Mouse (Mus musculus): ENCODE measurements around the gene Atp13a2. TPM values are rescaled to one million over a fixed set of nuclear protein-coding genes. Genes with fewer than 3 reads are reported as not detected.
A peak's percentile ranks its signal among the peaks of the same experiment; 100 is the strongest.

The Atp13a2 gene
- polyA plus RNA-seq, 1 experiment from 2014 or later: 41.8 TPM

- H3K9ac ChIP-seq: no peak overlapping the region
- H3K4me3 ChIP-seq: no peak overlapping the region
- peak overlapping the region; percentile 29; the same call in 1 of the 2 replicates for H3K27ac ChIP-seq
- H3K36me3 ChIP-seq: peaks cover 25% of the 10 kb centered on the region
- no peak for ATAC-seq (ENCODE audit: low FRiP score, low read depth)
- no peak overlapping the region for H3K4me2 ChIP-seq (replicated peaks)
- H3K4me1 ChIP-seq: peaks cover 28% of the 10 kb centered on the region
- 78% methylated on average over 9 of the region's 9 CpGs for WGBS
- no peaks in the 10 kb centered on the region for H3K27me3 ChIP-seq
- H3K9me3 ChIP-seq: no peaks in the 10 kb centered on the region
These were observed 22.6 kb upstream of the Atp13a2 start for GRCm38 (mm10) chr4:140963941-140964597.

GRCm38 (mm10) chr4:140964620-140965019 is 22.1 kb upstream of the Atp13a2 start:
- H3K27ac ChIP-seq: peak overlapping the region; percentile 29; the same call in 1 of the 2 replicates
- H3K4me3 ChIP-seq: no peak overlapping the region
- no peaks in the 10 kb centered on the region for H3K27me3 ChIP-seq
- H3K9ac ChIP-seq: no peak overlapping the region
- no peak overlapping the region for H3K4me2 ChIP-seq (replicated peaks)
- peaks cover 30% of the 10 kb centered on the region for H3K36me3 ChIP-seq
- no peak for ATAC-seq (ENCODE audit: low FRiP score, low read depth)
- WGBS: 23% methylated on average over 7 of the region's 7 CpGs
- H3K4me1 ChIP-seq: peaks cover 28% of the 10 kb centered on the region
- no peaks in the 10 kb centered on the region for H3K9me3 ChIP-seq

GRCm38 (mm10) chr4:140967386-140968159 is 19.1 kb upstream of the Atp13a2 start:
- Histone ChIP-seq H3K27ac (no peak overlapping the region), H3K9ac (no peak overlapping the region), H3K4me3 (no peak overlapping the region), H3K9me3 (no peaks in the 10 kb centered on the region), H3K36me3 (peaks cover 59% of the 10 kb centered on the region), H3K4me1 (peaks cover 12% of the 10 kb centered on the region), H3K27me3 (no peaks in the 10 kb centered on the region), H3K4me2 (replicated peaks) (no peak overlapping the region)
- WGBS: 87% methylated on average over 11 of the region's 11 CpGs
- ATAC-seq (ENCODE audit: low FRiP score, low read depth): no peak

GRCm38 (mm10) chr4:140971691-140972090 is 15.0 kb upstream of the Atp13a2 start:
- H3K27ac ChIP-seq: no peak overlapping the region
- WGBS: 89% methylated on average over 13 of the region's 13 CpGs
- no peaks in the 10 kb centered on the region for H3K9me3 ChIP-seq
- no peaks in the 10 kb centered on the region for H3K27me3 ChIP-seq
- H3K36me3 ChIP-seq: peaks cover 93% of the 10 kb centered on the region
- no peak for ATAC-seq (ENCODE audit: low FRiP score, low read depth)
- H3K4me2 ChIP-seq (replicated peaks): no peak overlapping the region
- H3K4me1 ChIP-seq: no peaks in the 10 kb centered on the region
- no peak overlapping the region for H3K9ac ChIP-seq
- no peak overlapping the region for H3K4me3 ChIP-seq

- H3K36me3 ChIP-seq: peaks cover 99% of the 10 kb centered on the region
- H3K4me3 ChIP-seq: no peak overlapping the region
- 96% methylated on average over 6 of the region's 6 CpGs for WGBS
- no peaks in the 10 kb centered on the region for H3K4me1 ChIP-seq
- no peak overlapping the region for H3K9ac ChIP-seq
- no peaks in the 10 kb centered on the region for H3K9me3 ChIP-seq
- no peak for ATAC-seq (ENCODE audit: low FRiP score, low read depth)
- no peak overlapping the region for H3K4me2 ChIP-seq (replicated peaks)
- H3K27me3 ChIP-seq: no peaks in the 10 kb centered on the region
- H3K27ac ChIP-seq: no peak overlapping the region
These were observed 12.3 kb upstream of the Atp13a2 start for GRCm38 (mm10) chr4:140974408-140974807.

GRCm38 (mm10) chr4:140975356-140975755 is 11.3 kb upstream of the Atp13a2 start:
- Histone ChIP-seq H3K27ac (no peak overlapping the region), H3K4me1 (no peaks in the 10 kb centered on the region), H3K27me3 (no peaks in the 10 kb centered on the region), H3K4me2 (replicated peaks) (no peak overlapping the region), H3K9me3 (no peaks in the 10 kb centered on the region), H3K9ac (no peak overlapping the region), H3K36me3 (peaks cover 98% of the 10 kb centered on the region), H3K4me3 (no peak overlapping the region)
- 95% methylated on average over 7 of the region's 7 CpGs for WGBS
- no peak for ATAC-seq (ENCODE audit: low FRiP score, low read depth)

- H3K9ac ChIP-seq: no peak overlapping the region
- no peak for ATAC-seq (ENCODE audit: low FRiP score, low read depth)
- H3K4me3 ChIP-seq: no peak overlapping the region
- H3K4me2 ChIP-seq (replicated peaks): no peak overlapping the region
- 78% methylated on average over 10 of the region's 10 CpGs for WGBS
- no peak overlapping the region for H3K27ac ChIP-seq
- peaks cover 86% of the 10 kb centered on the region for H3K36me3 ChIP-seq
- H3K27me3 ChIP-seq: no peaks in the 10 kb centered on the region
- H3K9me3 ChIP-seq: peaks cover 11% of the 10 kb centered on the region
- H3K4me1 ChIP-seq: no peaks in the 10 kb centered on the region
These were observed 9.4 kb upstream of the Atp13a2 start for GRCm38 (mm10) chr4:140977278-140977677.

- Histone ChIP-seq H3K27ac (no peak overlapping the region), H3K4me3 (no peak overlapping the region), H3K9ac (no peak overlapping the region), H3K4me2 (replicated peaks) (no peak overlapping the region), H3K4me1 (peaks cover 4% of the 10 kb centered on the region), H3K36me3 (peaks cover 78% of the 10 kb centered on the region), H3K9me3 (peaks cover 11% of the 10 kb centered on the region), H3K27me3 (no peaks in the 10 kb centered on the region)
- 91% methylated on average over 14 of the region's 14 CpGs for WGBS
- ATAC-seq (ENCODE audit: low FRiP score, low read depth): no peak
These were observed 8.6 kb upstream of the Atp13a2 start for GRCm38 (mm10) chr4:140977886-140978692.

- H3K27ac ChIP-seq: no peak overlapping the region
- ATAC-seq (ENCODE audit: low FRiP score, low read depth): no peak
- no peak overlapping the region for H3K9ac ChIP-seq
- H3K4me3 ChIP-seq: no peak overlapping the region
- H3K9me3 ChIP-seq: peaks cover 11% of the 10 kb centered on the region
- peaks cover 43% of the 10 kb centered on the region for H3K36me3 ChIP-seq
- H3K4me1 ChIP-seq: peaks cover 16% of the 10 kb centered on the region
- no peak overlapping the region for H3K4me2 ChIP-seq (replicated peaks)
- H3K27me3 ChIP-seq: no peaks in the 10 kb centered on the region
- WGBS: 85% methylated on average over 2 of the region's 2 CpGs
These were observed 5.1 kb upstream of the Atp13a2 start for GRCm38 (mm10) chr4:140981605-140982004.

GRCm38 (mm10) chr4:140982808-140983207 is 3.9 kb upstream of the Atp13a2 start:
- Histone ChIP-seq H3K4me3 (no peak overlapping the region), H3K9ac (peak overlapping the region; percentile 45; the same call in 1 of the 2 replicates), H3K4me1 (peaks cover 24% of the 10 kb centered on the region), H3K36me3 (peaks cover 31% of the 10 kb centered on the region), H3K9me3 (peaks cover 11% of the 10 kb centered on the region), H3K27me3 (no peaks in the 10 kb centered on the region), H3K4me2 (replicated peaks) (no peak overlapping the region), H3K27ac (peak overlapping the region; percentile 24; the same call in 1 of the 2 replicates)
- WGBS: 55% methylated on average over 4 of the region's 4 CpGs
- no peak for ATAC-seq (ENCODE audit: low FRiP score, low read depth)

- H3K4me3 ChIP-seq: no peak overlapping the region
- no peak for ATAC-seq (ENCODE audit: low FRiP score, low read depth)
- WGBS: 10% methylated on average over 9 of the region's 9 CpGs
- peaks cover 24% of the 10 kb centered on the region for H3K36me3 ChIP-seq
- no peak overlapping the region for H3K4me2 ChIP-seq (replicated peaks)
- peaks cover 11% of the 10 kb centered on the region for H3K9me3 ChIP-seq
- peak overlapping the region; percentile 24; the same call in 1 of the 2 replicates for H3K27ac ChIP-seq
- no peaks in the 10 kb centered on the region for H3K27me3 ChIP-seq
- H3K9ac ChIP-seq: peak overlapping the region; percentile 45
- H3K4me1 ChIP-seq: peaks cover 30% of the 10 kb centered on the region
These were observed 3.2 kb upstream of the Atp13a2 start for GRCm38 (mm10) chr4:140983442-140983841.

- 83% methylated on average over 6 of the region's 6 CpGs for WGBS
- no peaks in the 10 kb centered on the region for H3K27me3 ChIP-seq
- no peak for ATAC-seq (ENCODE audit: low FRiP score, low read depth)
These were observed 2.1 kb upstream of the Atp13a2 start for GRCm38 (mm10) chr4:140984544-140984943.

More at GRCm38 (mm10) chr4:140984544-140984943, 2.1 kb upstream of the Atp13a2 start:
- no peak overlapping the region for H3K9ac ChIP-seq
- H3K4me1 ChIP-seq: peaks cover 36% of the 10 kb centered on the region
- H3K4me2 ChIP-seq (replicated peaks): no peak overlapping the region
- peaks cover 11% of the 10 kb centered on the region for H3K9me3 ChIP-seq
- H3K27ac ChIP-seq: no peak overlapping the region
- H3K4me3 ChIP-seq: no peak overlapping the region
- H3K36me3 ChIP-seq: peaks cover 15% of the 10 kb centered on the region
